Mouse (Mus musculus) CH12.LX (cell line): Measurements from ENCODE around the gene Mrps16. TPM values are rescaled to one million over a fixed set of nuclear protein-coding genes. Genes with fewer than 3 reads are reported as not detected.

Experiments
- DNase-seq: peaks from one replicate; pipeline ENCODE4 v3.0.0-alpha.2; 2013; ENCODE audit errors: extremely low read depth
- H3K27ac ChIP-seq: 2 replicates; pipeline ENCODE4 v1.5.1; 2012; ENCODE audit warnings: low read depth, mild to moderate bottlenecking, control low read depth, moderate library complexity; ENCODE audit not compliant: insufficient read depth
- H3K27me3 ChIP-seq: replicated peaks from 2 replicates; pipeline ENCODE3; 2012; ENCODE audit warnings: inconsistent platforms
- H3K36me3 ChIP-seq, 2 experiments: replicated peaks in 1 of 2; 2 replicates each; pipeline versions ENCODE3 to v1.6.1; 2012; ENCODE audit warnings: inconsistent platforms in 1 of 2, low read length in 1 of 2, mild to moderate bottlenecking in 1 of 2, mixed read lengths in 1 of 2, moderate library complexity in 1 of 2; ENCODE audit not compliant: control insufficient read depth in 1 of 2, insufficient read depth in 1 of 2
- H3K4me1 ChIP-seq, 2 experiments: 2 replicates each; pipeline ENCODE4 v1.6.1; 2012; ENCODE audit warnings: inconsistent platforms in 1 of 2, moderate library complexity in 1 of 2; ENCODE audit not compliant: insufficient read depth in 2 of 2, control insufficient read depth in 1 of 2
- H3K4me2 ChIP-seq: 2 replicates; pipeline ENCODE4 v1.6.1; 2012; ENCODE audit warnings: low read depth, mild to moderate bottlenecking, control low read depth; ENCODE audit not compliant: poor library complexity, insufficient read depth, severe bottlenecking
- H3K4me3 ChIP-seq, 3 experiments: fragments of 150-350 bp in 1 of 3; sonication (generic) in 1 of 3; replicated peaks in 1 of 3; 2 replicates each; pipeline versions ENCODE3 to v1.5.1; 2011 to 2012; ENCODE audit warnings: low read depth in 2 of 3, low read length in 2 of 3, mild to moderate bottlenecking in 2 of 3, moderate library complexity in 2 of 3, control low read depth in 1 of 3, improper control_type of control experiment in 1 of 3, inconsistent platforms in 1 of 3, mixed read lengths in 1 of 3; ENCODE audit not compliant: poor library complexity in 1 of 3
- H3K79me2 ChIP-seq: replicated peaks from 2 replicates; pipeline ENCODE4 v1.6.1; 2012; ENCODE audit warnings: mild to moderate bottlenecking, moderate library complexity; ENCODE audit not compliant: control insufficient read depth, poor library complexity, insufficient read depth, severe bottlenecking; ENCODE audit errors: extremely low read depth
- H3K9ac ChIP-seq: 2 replicates; pipeline ENCODE4 v1.6.1; 2012; ENCODE audit warnings: low read depth, mild to moderate bottlenecking, control low read depth, moderate library complexity; ENCODE audit not compliant: insufficient read depth
- H3K9me3 ChIP-seq: replicated peaks from 2 replicates; pipeline ENCODE3; 2012; ENCODE audit warnings: low read length, inconsistent platforms, mixed read lengths
- BHLHE40 ChIP-seq: IDR thresholded peaks from 2 replicates; pipeline ENCODE4 v1.6.1; 2011; ENCODE audit warnings: mild to moderate bottlenecking, low read depth, low read length, improper control_type of control experiment
- CHD2 ChIP-seq: IDR thresholded peaks from 2 replicates; pipeline ENCODE4 v1.6.1; 2011; ENCODE audit warnings: low read length, improper control_type of control experiment
- CTCF ChIP-seq, 2 experiments: IDR thresholded peaks in 1 of 2; conservative IDR thresholded peaks in 1 of 2; 2 replicates each; pipeline ENCODE4 v1.5.1; 2011 to 2012; ENCODE audit warnings: low read depth in 2 of 2, low read length in 2 of 2, improper control_type of control experiment in 1 of 2, inconsistent platforms in 1 of 2, mild to moderate bottlenecking in 1 of 2, moderate library complexity in 1 of 2
- ELF1 ChIP-seq: IDR thresholded peaks from 2 replicates; pipeline ENCODE4 v1.6.1; 2014; ENCODE audit warnings: low read depth, mild to moderate bottlenecking, inconsistent platforms, low read length, improper control_type of control experiment
- EP300 ChIP-seq: IDR thresholded peaks from 2 replicates; pipeline ENCODE4 v1.6.1; 2011; ENCODE audit warnings: low read length, improper control_type of control experiment
- ETS1 ChIP-seq: conservative IDR thresholded peaks from 2 replicates; pipeline ENCODE4 v1.6.1; 2012; ENCODE audit warnings: low read depth, mild to moderate bottlenecking, inconsistent platforms, low read length, improper control_type of control experiment, moderate library complexity
- HCFC1 ChIP-seq: IDR thresholded peaks from 2 replicates; pipeline ENCODE4 v1.6.1; 2012; ENCODE audit warnings: low read depth, mild to moderate bottlenecking, inconsistent platforms, low read length, improper control_type of control experiment
- IRF4 ChIP-seq: IDR thresholded peaks from 2 replicates; pipeline ENCODE4 v1.6.1; 2014; ENCODE audit warnings: low read depth, mild to moderate bottlenecking, inconsistent platforms, low read length, improper control_type of control experiment
- MAFK ChIP-seq: IDR thresholded peaks from 2 replicates; pipeline ENCODE4 v1.6.1; 2011; ENCODE audit warnings: low read length, improper control_type of control experiment; ENCODE audit not compliant: insufficient replicate concordance
- MAX ChIP-seq: IDR thresholded peaks from 2 replicates; pipeline ENCODE4 v1.6.1; 2011; ENCODE audit warnings: low read length, improper control_type of control experiment
- MAZ ChIP-seq: IDR thresholded peaks from 2 replicates; pipeline ENCODE4 v1.6.1; 2012; ENCODE audit warnings: low read depth, mild to moderate bottlenecking, inconsistent platforms, low read length, improper control_type of control experiment, moderate library complexity
- MEF2A ChIP-seq: IDR thresholded peaks from 2 replicates; pipeline ENCODE4 v1.6.1; 2014; ENCODE audit warnings: low read depth, mild to moderate bottlenecking, inconsistent platforms, low read length, improper control_type of control experiment, borderline replicate concordance
- MXI1 ChIP-seq: IDR thresholded peaks from 2 replicates; pipeline ENCODE4 v1.6.1; 2011; ENCODE audit warnings: mild to moderate bottlenecking, low read depth, low read length, improper control_type of control experiment
- MYC ChIP-seq: IDR thresholded peaks from 2 replicates; pipeline ENCODE4 v1.6.1; 2011; ENCODE audit warnings: low read depth, mild to moderate bottlenecking, improper control_type of control experiment, low read length
- NELFE ChIP-seq: IDR thresholded peaks from 2 replicates; pipeline ENCODE4 v1.6.1; 2011; ENCODE audit warnings: low read depth, low read length, improper control_type of control experiment
- NRF1 ChIP-seq: IDR thresholded peaks from 2 replicates; pipeline ENCODE4 v1.6.1; 2014; ENCODE audit warnings: low read depth, mild to moderate bottlenecking, inconsistent platforms, low read length, improper control_type of control experiment, moderate library complexity
- POLR2A ChIP-seq: IDR thresholded peaks from 2 replicates; pipeline ENCODE4 v1.6.1; 2011; ENCODE audit warnings: low read depth, mild to moderate bottlenecking, improper control_type of control experiment, low read length
- POLR2AphosphoS2 ChIP-seq: IDR thresholded peaks from 2 replicates; pipeline ENCODE4 v1.6.1; 2011; ENCODE audit warnings: low read depth, low read length, improper control_type of control experiment
- RCOR1 ChIP-seq: conservative IDR thresholded peaks from 2 replicates; pipeline ENCODE4 v1.6.1; 2012; ENCODE audit warnings: low read depth, mild to moderate bottlenecking, inconsistent platforms, low read length, improper control_type of control experiment
- SIN3A ChIP-seq: IDR thresholded peaks from 2 replicates; pipeline ENCODE4 v1.6.1; 2012; ENCODE audit warnings: low read length, improper control_type of control experiment, inconsistent platforms
- SMC3 ChIP-seq: IDR thresholded peaks from 2 replicates; pipeline ENCODE4 v1.6.1; 2011; ENCODE audit warnings: low read depth, low read length, improper control_type of control experiment
- TBP ChIP-seq: conservative IDR thresholded peaks from 2 replicates; pipeline ENCODE4 v1.6.1; 2011; ENCODE audit warnings: low read depth, low read length, improper control_type of control experiment
- TCF12 ChIP-seq: IDR thresholded peaks from 2 replicates; pipeline ENCODE4 v1.6.1; 2014; ENCODE audit warnings: low read depth, mild to moderate bottlenecking, inconsistent platforms, low read length, improper control_type of control experiment
- USF2 ChIP-seq: conservative IDR thresholded peaks from 2 replicates; pipeline ENCODE4 v1.6.1; 2011; ENCODE audit warnings: low read depth, low read length, improper control_type of control experiment
- ZC3H11A ChIP-seq: IDR thresholded peaks from 2 replicates; pipeline ENCODE4 v1.6.1; 2012; ENCODE audit warnings: low read depth, mild to moderate bottlenecking, inconsistent platforms, low read length, improper control_type of control experiment
- ZKSCAN1 ChIP-seq: IDR thresholded peaks from 2 replicates; pipeline ENCODE4 v1.6.1; 2012; ENCODE audit warnings: low read depth, inconsistent platforms, low read length, improper control_type of control experiment, borderline replicate concordance
- ZMIZ1 ChIP-seq: IDR thresholded peaks from 2 replicates; pipeline ENCODE4 v1.6.1; 2012; ENCODE audit warnings: low read depth, mild to moderate bottlenecking, inconsistent platforms, low read length, improper control_type of control experiment
- ZNF384 ChIP-seq: IDR thresholded peaks from 2 replicates; pipeline ENCODE4 v1.6.1; 2012; ENCODE audit warnings: low read depth, low read length, improper control_type of control experiment, inconsistent platforms
- dilution Hi-C: fragments of 300-500 bp; cut with MboI; formaldehyde crosslinking; loops from 2 replicates; pipeline ENCODE4 v1.14.3; 2020; ENCODE audit warnings: low sequenced_read_pairs; ENCODE audit not compliant: extremely low pct_unique_long_range_greater_than_20kb, extremely low pct_ligation_motif_present
- in situ Hi-C: fragments of 300-500 bp; cut with MboI; formaldehyde crosslinking; loops from 3 replicates; pipeline ENCODE4 v1.14.3; 2019; ENCODE audit warnings: low sequenced_read_pairs, low pct_ligation_motif_present, low pct_unique_long_range_greater_than_20kb, mixed read lengths
- polyA plus RNA-seq: library from polyadenylated mRNA; unstranded; fragments of >175 nt; gene quantifications from 2 replicates; pipeline ENCODE4 v1.2.1, GENCODE M21; 2012; ENCODE audit warnings: low read depth; ENCODE audit not compliant: insufficient read length
- total RNA-seq, 2 experiments: library from RNA; depleted of rRNA; stranded (reverse); fragments of 300-350 nt in 1 of 2; fragments of >200 nt in 1 of 2; gene quantifications; 2 replicates each; pipeline ENCODE4 v1.2.3; 2012 to 2014

The Mrps16 gene
- total RNA-seq (2012; rRNA removed) (112 and 128 TPM in 2 replicates), total RNA-seq (2014; rRNA removed) (92.9 and 97.2 TPM in 2 replicates), polyA plus RNA-seq (107 and 110 TPM in 2 replicates)

DNA sequence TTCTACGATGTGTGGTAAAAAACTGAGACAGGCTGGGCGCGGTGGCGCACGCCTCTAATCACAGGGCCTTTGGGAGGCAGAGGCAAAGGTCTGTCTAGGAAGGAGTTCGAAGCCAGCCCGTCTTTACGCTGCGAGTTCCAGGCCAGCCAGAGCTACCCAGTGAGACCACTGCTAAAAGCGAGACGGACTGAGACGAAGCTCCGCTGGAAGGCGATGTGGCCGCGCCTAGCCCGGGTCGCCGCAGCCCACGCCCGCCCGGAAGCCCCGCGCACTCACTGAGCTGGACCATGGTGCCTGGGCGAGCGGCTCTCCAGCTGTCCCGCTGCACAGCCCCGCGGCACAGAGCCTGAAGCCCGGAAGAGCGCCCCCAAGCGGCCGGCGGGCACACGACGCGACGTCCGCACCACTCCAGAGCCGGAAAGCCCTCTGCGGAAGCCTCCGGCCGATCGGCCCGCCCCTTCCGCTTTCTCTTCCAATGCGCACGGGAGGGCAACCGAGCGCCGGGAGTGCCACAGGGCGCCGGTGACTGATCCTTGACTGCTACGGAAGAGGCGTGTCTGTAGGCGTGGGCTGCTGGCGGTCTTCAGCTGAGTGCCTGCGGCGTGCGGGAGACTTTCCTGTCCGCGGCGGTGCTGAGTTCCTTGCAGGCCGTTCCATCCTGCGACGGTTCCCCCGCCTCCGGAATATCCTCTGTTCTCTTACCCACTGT, at the start of gene Mrps16:
Gene Mrps16 (minus strand): TSS at position 430 of the 709 bp plus-strand sequence.
- Histone ChIP-seq H3K27me3 (no peaks in the 10 kb centered on the region), H3K4me1 (peaks cover 3 to 31% of the 10 kb centered on the region in 2 experiments; a peak in 2 of 4 replicates), H3K9me3 (no peaks in the 10 kb centered on the region), H3K79me2 (peaks cover 16% of the 10 kb centered on the region), H3K9ac (peak within 1 kb of the TSS; percentile 85), H3K4me3 (peak within 1 kb of the TSS; percentile 81 to 93 (median 92)), H3K27ac (peak within 1 kb of the TSS; percentile 61), H3K36me3 (peaks cover 17 to 27% of the 10 kb centered on the region in 2 experiments), H3K4me2 (peak within 1 kb of the TSS; percentile 90)
- in situ Hi-C loops (loop anchor here (10.0 kb wide), 1 partner anchor 281 kb away; the partner anchor contains the start of gene Sec24c), dilution Hi-C loops (no loop called here)
- peak; percentile 97 for DNase-seq
- no peak for TF ChIP-seq USF2
- peak; percentile 96 for TF ChIP-seq MXI1
- TF ChIP-seq NRF1: peak; percentile 67
- 0 out of 2 replicates have a peak, but pooled peaks have one; percentile 29 for TF ChIP-seq MAFK
- no peak for TF ChIP-seq ZKSCAN1
- peak; percentile 63; the same call in 1 of the 2 replicates for TF ChIP-seq IRF4
- TF ChIP-seq POLR2A: peak; percentile 93
- TF ChIP-seq ZMIZ1: peak; percentile 93; the same call in 1 of the 2 replicates
- TF ChIP-seq EP300: 0 out of 2 replicates have a peak, but pooled peaks have one; percentile 24
- TF ChIP-seq BHLHE40: peak; percentile 63; the same call in 1 of the 2 replicates
- TF ChIP-seq NELFE: peak; percentile 94
- peak in 1 of 2 experiments; percentile 84; a peak in 3 of 4 replicates for TF ChIP-seq CTCF (conservative IDR thresholded peaks at IDR 0.05 in 1 of 2, IDR thresholded peaks at IDR 0.05 in 1 of 2; ENCODE audit: low read depth in 2 of 2, low read length in 2 of 2)
- TF ChIP-seq SMC3: peak; percentile 34
- peak; percentile 76 for TF ChIP-seq TCF12
- TF ChIP-seq ETS1: peak; percentile 23; the same call in 1 of the 2 replicates
- no peak for TF ChIP-seq MEF2A
- TF ChIP-seq MAZ: 0 out of 2 replicates have a peak, but pooled peaks have one; percentile 3
- peak; percentile 65; the same call in 1 of the 2 replicates for TF ChIP-seq TBP
- peak; percentile 95 for TF ChIP-seq ELF1
- TF ChIP-seq POLR2AphosphoS2: peak; percentile 63; the same call in 1 of the 2 replicates
- no peak for TF ChIP-seq ZNF384
- peak; percentile 92 for TF ChIP-seq SIN3A
- TF ChIP-seq MYC: peak; percentile 71
- no peak for TF ChIP-seq ZC3H11A
- TF ChIP-seq CHD2: peak; percentile 14; the same call in 1 of the 2 replicates
- peak; percentile 73 for TF ChIP-seq MAX
- no peak for TF ChIP-seq RCOR1
- TF ChIP-seq HCFC1: peak; percentile 84
